Mouse (Mus musculus): ENCODE measurements at regions not wholly inside any gene's neighbourhood (a gene's known extent, or its start where the extent isn't known, plus 50 kb on each side); places are given as distances from the start of the nearest gene placed in this dataset.

DNA sequence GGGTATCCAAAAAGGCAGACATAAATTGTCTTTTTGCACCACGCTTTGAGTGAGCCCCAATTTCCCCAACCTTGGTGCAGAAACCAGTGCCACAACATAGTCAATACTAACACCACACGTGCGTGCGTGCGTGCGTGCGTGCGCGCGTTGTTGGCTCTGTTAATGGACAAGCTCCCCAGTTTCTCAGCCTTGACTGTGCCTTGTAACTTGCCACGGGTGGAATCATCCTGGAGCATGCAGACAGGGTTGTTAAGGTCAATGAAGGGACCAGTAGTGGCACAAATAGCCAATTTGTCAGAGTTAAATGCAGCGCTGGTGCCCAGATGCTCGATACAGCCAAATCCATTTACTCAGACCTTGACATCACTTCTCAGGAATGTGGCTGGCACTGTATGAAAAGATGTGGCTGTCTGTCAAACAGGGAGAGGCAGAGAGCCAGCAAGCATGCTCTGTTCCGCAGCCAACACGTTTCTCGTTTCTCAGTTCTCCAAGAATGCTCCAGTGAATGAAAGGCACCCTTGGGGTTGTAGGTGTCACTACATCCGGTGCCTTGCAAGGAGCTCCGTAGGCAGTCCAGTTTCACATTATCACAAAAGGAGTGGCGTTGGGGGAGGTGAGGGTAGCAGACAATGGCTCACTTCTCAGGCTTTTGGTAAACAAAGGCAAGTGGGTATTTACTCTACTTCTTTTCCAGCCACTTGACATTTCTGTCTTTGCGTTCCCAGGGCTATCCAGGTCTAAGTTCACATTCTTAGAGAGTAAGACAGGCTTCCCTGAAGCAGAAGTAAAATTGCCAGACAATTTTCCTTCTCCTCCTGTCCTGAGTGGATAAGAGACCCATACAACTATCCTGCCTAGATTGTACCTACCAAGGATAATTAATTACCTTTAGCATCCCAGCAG lies 53.2 kb upstream of the Usp27x start:
- Histone ChIP-seq H3K4me3 (peak overlapping the region; percentile 11; the same call in 1 of the 2 replicates), H3K27me3 (no peaks in the 10 kb centered on the region), H3K4me2 (replicated peaks) (peak overlapping the region; percentile 31), H3K9me3 (no peaks in the 10 kb centered on the region), H3K27ac (replicated peaks) (peak overlapping the region; percentile 52), H3K36me3 (no peaks in the 10 kb centered on the region), H3K4me1 (peaks cover 12% of the 10 kb centered on the region), H3K9ac (replicated peaks) (no peak overlapping the region)
- peak; percentile 91 for ATAC-seq (replicated peaks)
- whole genome bisulfite sequencing = 35% methylated on average over 20 of the region's 20 CpGs
